In genomic region chr2:60123061-60123874, GRCm38 (mm10) we compare ENCODE assay signal across 8 mouse cellular contexts.
DNase-seq lines count a peak whose midpoint lies in the region; ATAC-seq and TF ChIP-seq lines count a peak whose summit lies in the region.
"Had no signal": no experiment of that assay in that cellular context is flagged by ENCODE, and none has a peak within 500 bp of the region (broad histone marks: within the 10 kb centered on the region; RNA-seq: fewer than 3 reads in every experiment).

No protein-coding gene starts in this region.

- no peaks in the 10 kb centered on the region for H3K27me3 ChIP-seq in spleen, adult 2 months (ENCODE audit: control insufficient read depth, insufficient read depth, low read length)
- no peaks in the 10 kb centered on the region for H3K27me3 ChIP-seq in forebrain, embryonic 14.5 days (replicated peaks; ENCODE audit: control insufficient read depth, insufficient read depth, low read length)
- H3K27me3 ChIP-seq in liver, embryonic 15.5 days, result no peaks in the 10 kb centered on the region

- peak overlapping the region; percentile 40; the same call in 1 of the 2 replicates for H3K9ac ChIP-seq in forebrain, embryonic 14.5 days (ENCODE audit: low read length)
- H3K9ac ChIP-seq in liver, embryonic 15.5 days, result no peak overlapping the region

- peak overlapping the region; percentile 1; the same call in 1 of the 2 replicates for H3K4me3 ChIP-seq in spleen, adult 2 months (ENCODE audit: extremely low read depth, insufficient read depth, insufficient read length)
- peak overlapping the region; percentile 25 for H3K4me3 ChIP-seq in forebrain, embryonic 14.5 days (ENCODE audit: low read depth, low read length)
- peak overlapping the region; percentile 33 for H3K4me3 ChIP-seq in liver, embryonic 15.5 days (replicated peaks)

- 22% methylated on average over 6 of the region's 6 CpGs for WGBS in spleen, adult 2 months
- 25% methylated on average over 6 of the region's 6 CpGs for WGBS in forebrain, embryonic 14.5 days
- 19% methylated on average over 6 of the region's 6 CpGs for WGBS in liver, embryonic 15.5 days (ENCODE audit: insufficient replicate concordance)

- H3K27ac ChIP-seq in spleen, adult 2 months (ENCODE audit: insufficient read depth, low read length), result no peak overlapping the region
- peak overlapping the region; percentile 46; the same call in 1 of the 2 replicates for H3K27ac ChIP-seq in forebrain, embryonic 14.5 days (ENCODE audit: low read depth, low read length)
- H3K27ac ChIP-seq in liver, embryonic 15.5 days (replicated peaks), result no peak overlapping the region; the same call in 1 of the 2 replicates

- TF ChIP-seq POLR2A in spleen, adult 2 months (IDR thresholded peaks at IDR 0.05; ENCODE audit: low read depth, low read length), result no peak

- peak overlapping the region; percentile 49 for H3K4me2 ChIP-seq in forebrain, embryonic 14.5 days (ENCODE audit: low read length)
- H3K4me2 ChIP-seq in liver, embryonic 15.5 days, result peak overlapping the region; percentile 54

- TF ChIP-seq CTCF in spleen, adult 2 months (IDR thresholded peaks at IDR 0.05; ENCODE audit: extremely low read depth, insufficient read depth, insufficient read length, insufficient replicate concordance), result no peak

- no peak for ATAC-seq in forebrain, embryonic 14.5 days
- no peak for ATAC-seq in liver, embryonic 15.5 days (ENCODE audit: insufficient read depth)

- no peaks in the 10 kb centered on the region; the same call in 1 of the 2 replicates for H3K36me3 ChIP-seq in spleen, adult 2 months (ENCODE audit: control insufficient read depth, insufficient read depth, low read length)
- no peaks in the 10 kb centered on the region for H3K36me3 ChIP-seq in forebrain, embryonic 14.5 days (ENCODE audit: control insufficient read depth, insufficient read depth, low read length)
- H3K36me3 ChIP-seq in liver, embryonic 15.5 days (replicated peaks), result no peaks in the 10 kb centered on the region

- no peaks in the 10 kb centered on the region for H3K9me3 ChIP-seq in forebrain, embryonic 14.5 days (replicated peaks; ENCODE audit: control insufficient read depth, low read length)
- no peaks in the 10 kb centered on the region for H3K9me3 ChIP-seq in liver, embryonic 15.5 days (replicated peaks)

- peak in 1 of 2 experiments; percentile 52 for DNase-seq in spleen, adult 2 months (ENCODE audit: low read depth in 1 of 2, low spot score in 2 of 2)
- no peak for DNase-seq in spleen, adult 12 weeks (ENCODE audit: low spot score)
- DNase-seq in forebrain, embryonic 14.5 days (ENCODE audit: low spot score), result peak; percentile 67
- no peak for DNase-seq in right cerebral cortex, postnatal 36 days (ENCODE audit: low spot score in 2 of 2)
- no peak for DNase-seq in adrenal gland, postnatal 36 days
- DNase-seq in ovary, adult 18-20 months (ENCODE audit: low spot score), result no peak
- DNase-seq: kidney, postnatal 10 days had no signal

- H3K4me1 ChIP-seq in spleen, adult 2 months (ENCODE audit: control insufficient read depth, insufficient read depth, insufficient read length), result peaks cover 2% of the 10 kb centered on the region; the same call in 1 of the 2 replicates
- H3K4me1 ChIP-seq in forebrain, embryonic 14.5 days (ENCODE audit: control insufficient read depth, insufficient read depth, low read length), result peaks cover 21% of the 10 kb centered on the region; the same call in 1 of the 2 replicates
- H3K4me1 ChIP-seq in liver, embryonic 15.5 days (replicated peaks), result peaks cover 40% of the 10 kb centered on the region
